Mouse (Mus musculus): ENCODE data around the gene Slc38a2.

Gene Slc38a2

GRCm38 (mm10) chr15:96669721-96670120 is 29.8 kb downstream of the Slc38a2 start:
- DNase-seq (ENCODE audit: low read depth, low spot score): no peak

GRCm38 (mm10) chr15:96666663-96667062 is 32.9 kb downstream of the Slc38a2 start:
- DNase-seq (ENCODE audit: low read depth, low spot score): peak; percentile 88

- DNase-seq (ENCODE audit: low read depth, low spot score): peak; percentile 94
These were observed 33.6 kb downstream of the Slc38a2 start for GRCm38 (mm10) chr15:96665889-96666288.

- DNase-seq (ENCODE audit: low read depth, low spot score): no peak
These were observed 38.9 kb downstream of the Slc38a2 start for GRCm38 (mm10) chr15:96660590-96661141.

- no peak for DNase-seq (ENCODE audit: low read depth, low spot score)
These were observed 41.3 kb downstream of the Slc38a2 start for GRCm38 (mm10) chr15:96658275-96658602.

GRCm38 (mm10) chr15:96657576-96658274 is 41.8 kb downstream of the Slc38a2 start:
- no peak for DNase-seq (ENCODE audit: low read depth, low spot score)

GRCm38 (mm10) chr15:96655514-96655913 is 44.0 kb downstream of the Slc38a2 start:
- DNase-seq (ENCODE audit: low read depth, low spot score): peak; percentile 42

GRCm38 (mm10) chr15:96654714-96655113 is 44.8 kb downstream of the Slc38a2 start:
- peak; percentile 72 for DNase-seq (ENCODE audit: low read depth, low spot score)

GRCm38 (mm10) chr15:96653011-96653410 is 46.5 kb downstream of the Slc38a2 start:
- no peak for DNase-seq (ENCODE audit: low read depth, low spot score)

GRCm38 (mm10) chr15:96652531-96652930 is 47.0 kb downstream of the Slc38a2 start:
- DNase-seq (ENCODE audit: low read depth, low spot score): no peak

GRCm38 (mm10) chr15:96647376-96647775 is 52.2 kb downstream of the Slc38a2 start:
- DNase-seq (ENCODE audit: low read depth, low spot score): no peak

GRCm38 (mm10) chr15:96642436-96643405 is 56.8 kb downstream of the Slc38a2 start, which contains the start of gene Slc38a1:
Slc38a1 (minus strand) TSS chr15:96642913.
- peak; percentile 79 for DNase-seq (ENCODE audit: low read depth, low spot score)

- peak; percentile 68 for DNase-seq (ENCODE audit: low read depth, low spot score)
These were observed 57.6 kb downstream of the Slc38a2 start for GRCm38 (mm10) chr15:96641821-96642435.

GRCm38 (mm10) chr15:96641111-96641820 is 58.3 kb downstream of the Slc38a2 start:
- peak; percentile 79 for DNase-seq (ENCODE audit: low read depth, low spot score)

- DNase-seq (ENCODE audit: low read depth, low spot score): peak; percentile 90
These were observed 59.1 kb downstream of the Slc38a2 start for GRCm38 (mm10) chr15:96640291-96640985.

- DNase-seq (ENCODE audit: low read depth, low spot score): peak; percentile 55
These were observed 59.9 kb downstream of the Slc38a2 start for GRCm38 (mm10) chr15:96639630-96640029.

- DNase-seq (ENCODE audit: low read depth, low spot score): no peak
These were observed 60.9 kb downstream of the Slc38a2 start for GRCm38 (mm10) chr15:96638656-96639055.

- peak; percentile 90 for DNase-seq (ENCODE audit: low read depth, low spot score)
These were observed 61.4 kb downstream of the Slc38a2 start for GRCm38 (mm10) chr15:96638173-96638572.

Data from CD4-positive, CD25-positive, alpha-beta regulatory T cell, adult 2 months (primary cell).